Mouse (Mus musculus) midbrain, embryonic 13.5 days (tissue): Measurements from ENCODE around the gene Rapgef5. TPM values are rescaled to one million over a fixed set of nuclear protein-coding genes. Genes with fewer than 3 reads are reported as not detected.

ENCODE experiments used
- ATAC-seq: fragments of 200-750 bp; cut with Nextera tagmentation; 2 replicates; pipeline ENCODE4 v1.8.0; 2017; ENCODE audit warnings: mild to moderate bottlenecking, moderate TSS enrichment, moderate library complexity
- H3K27ac ChIP-seq: fragments of 300-500 bp; sonication (generic); 2 replicates; pipeline ENCODE4 v1.5.1; 2015; ENCODE audit warnings: inconsistent platforms, mild to moderate bottlenecking, moderate library complexity
- H3K27me3 ChIP-seq: fragments of 300-500 bp; sonication (generic); 2 replicates; pipeline ENCODE4 v1.6.1; 2015; ENCODE audit warnings: mild to moderate bottlenecking, inconsistent platforms
- H3K36me3 ChIP-seq: fragments of 300-500 bp; sonication (generic); 2 replicates; pipeline ENCODE4 v1.6.1; 2015; ENCODE audit warnings: mild to moderate bottlenecking, inconsistent platforms
- H3K4me1 ChIP-seq: fragments of 300-500 bp; sonication (generic); replicated peaks from 2 replicates; pipeline ENCODE4 v1.6.1; 2015; ENCODE audit warnings: inconsistent platforms
- H3K4me2 ChIP-seq: fragments of 300-500 bp; sonication (generic); replicated peaks from 2 replicates; pipeline ENCODE4 v1.6.1; 2015; ENCODE audit warnings: moderate library complexity, mild to moderate bottlenecking, inconsistent platforms
- H3K4me3 ChIP-seq: fragments of 300-500 bp; sonication (generic); replicated peaks from 2 replicates; pipeline ENCODE4 v1.5.1; 2015; ENCODE audit warnings: mild to moderate bottlenecking, inconsistent platforms
- H3K9ac ChIP-seq: fragments of 300-500 bp; sonication (generic); replicated peaks from 2 replicates; pipeline ENCODE4 v1.6.1; 2015; ENCODE audit warnings: mild to moderate bottlenecking, inconsistent platforms
- H3K9me3 ChIP-seq: fragments of 300-500 bp; sonication (generic); 2 replicates; pipeline ENCODE4 v1.6.1; 2016; ENCODE audit warnings: mild to moderate bottlenecking, inconsistent platforms
- WGBS: fragments of 180-500 bp; shearing (Covaris S2); methylation state at CpG from one replicate; pipeline ENCODE4 v1.1.7; 2015; 5-methylcytosine and 5-hydroxymethylcytosine counted together
- polyA plus RNA-seq: library from polyadenylated mRNA; unstranded; fragments of >200 nt; fragmentation: Nextera tagmentation; extraction: Ambion mirVana; gene quantifications from 2 replicates; pipeline ENCODE4 v1.2.1, GENCODE M21; 2015

Gene Rapgef5
- polyA plus RNA-seq, 1 experiment from 2014 or later, result 42.1 TPM

GRCm38 (mm10) chr12:117683377-117683776 is 167.1 kb downstream of the Rapgef5 start:
- Histone ChIP-seq H3K4me1 (peaks cover 42% of the 10 kb centered on the region), H3K9me3 (no peaks in the 10 kb centered on the region), H3K36me3 (no peaks in the 10 kb centered on the region), H3K27me3 (no peaks in the 10 kb centered on the region; the same call in 1 of the 2 replicates), H3K27ac (no peak overlapping the region), H3K4me3 (no peak overlapping the region), H3K9ac (no peak overlapping the region), H3K4me2 (no peak overlapping the region)
- ATAC-seq, result no peak
- 57% methylated on average over 2 of the region's 2 CpGs for WGBS

GRCm38 (mm10) chr12:117683984-117684383 is 167.7 kb downstream of the Rapgef5 start:
- Histone ChIP-seq H3K4me1 (peaks cover 44% of the 10 kb centered on the region), H3K27ac (no peak overlapping the region), H3K4me2 (no peak overlapping the region), H3K9me3 (no peaks in the 10 kb centered on the region), H3K36me3 (no peaks in the 10 kb centered on the region), H3K9ac (no peak overlapping the region), H3K4me3 (no peak overlapping the region), H3K27me3 (no peaks in the 10 kb centered on the region; the same call in 1 of the 2 replicates)
- WGBS, result 11% methylated on average over 3 of the region's 3 CpGs
- ATAC-seq, result no peak

GRCm38 (mm10) chr12:117684788-117685187 is 168.5 kb downstream of the Rapgef5 start:
- Histone ChIP-seq H3K9me3 (no peaks in the 10 kb centered on the region), H3K36me3 (no peaks in the 10 kb centered on the region), H3K4me2 (no peak overlapping the region), H3K4me1 (peaks cover 52% of the 10 kb centered on the region), H3K27me3 (no peaks in the 10 kb centered on the region; the same call in 1 of the 2 replicates), H3K9ac (no peak overlapping the region), H3K4me3 (no peak overlapping the region), H3K27ac (no peak overlapping the region)
- WGBS, result 12% methylated on average over 3 of the region's 3 CpGs
- ATAC-seq, result no peak

- no peak overlapping the region for H3K9ac ChIP-seq
- H3K27me3 ChIP-seq, result no peaks in the 10 kb centered on the region; the same call in 1 of the 2 replicates
- H3K27ac ChIP-seq, result no peak overlapping the region
- peaks cover 57% of the 10 kb centered on the region for H3K4me1 ChIP-seq
- ATAC-seq, result no peak
- no peaks in the 10 kb centered on the region for H3K36me3 ChIP-seq
- H3K9me3 ChIP-seq, result no peaks in the 10 kb centered on the region
- no peak overlapping the region for H3K4me2 ChIP-seq
- no peak overlapping the region for H3K4me3 ChIP-seq
Observed at GRCm38 (mm10) chr12:117685336-117685735, 169.1 kb downstream of the Rapgef5 start.

- Histone ChIP-seq H3K9me3 (no peaks in the 10 kb centered on the region), H3K4me1 (peaks cover 71% of the 10 kb centered on the region)
- 28% methylated on average over 3 of the region's 3 CpGs for WGBS
Observed at GRCm38 (mm10) chr12:117686732-117687131, 170.5 kb downstream of the Rapgef5 start.

GRCm38 (mm10) chr12:117688655-117689548 is 172.6 kb downstream of the Rapgef5 start:
- H3K9ac ChIP-seq, result peak overlapping the region; percentile 84
- peak; percentile 92 for ATAC-seq
- WGBS, result 2% methylated on average over 32 of the region's 32 CpGs
- H3K4me2 ChIP-seq, result peak overlapping the region; percentile 71
- no peaks in the 10 kb centered on the region; the same call in 1 of the 2 replicates for H3K27me3 ChIP-seq
- peak overlapping the region; percentile 57 for H3K4me3 ChIP-seq
- peak overlapping the region; percentile 95 for H3K27ac ChIP-seq
- H3K4me1 ChIP-seq, result peaks cover 88% of the 10 kb centered on the region
- no peaks in the 10 kb centered on the region for H3K9me3 ChIP-seq
- H3K36me3 ChIP-seq, result no peaks in the 10 kb centered on the region

More at GRCm38 (mm10) chr12:117686732-117687131, 170.5 kb downstream of the Rapgef5 start:
- Histone ChIP-seq H3K27ac (peak overlapping the region; percentile 62), H3K36me3 (no peaks in the 10 kb centered on the region), H3K4me2 (no peak overlapping the region), H3K27me3 (no peaks in the 10 kb centered on the region; the same call in 1 of the 2 replicates), H3K9ac (no peak overlapping the region; the same call in 1 of the 2 replicates), H3K4me3 (no peak overlapping the region)
- ATAC-seq, result no peak

- Histone ChIP-seq H3K9ac (peak overlapping the region; percentile 30; the same call in 1 of the 2 replicates), H3K4me2 (peak overlapping the region; percentile 71), H3K36me3 (no peaks in the 10 kb centered on the region), H3K27me3 (no peaks in the 10 kb centered on the region; the same call in 1 of the 2 replicates), H3K4me1 (peaks cover 75% of the 10 kb centered on the region), H3K9me3 (no peaks in the 10 kb centered on the region), H3K27ac (no peak overlapping the region), H3K4me3 (peak overlapping the region; percentile 57)
- WGBS, result 76% methylated on average over 5 of the region's 5 CpGs
- ATAC-seq, result no peak
Observed at GRCm38 (mm10) chr12:117691336-117691735, 175.1 kb downstream of the Rapgef5 start.

GRCm38 (mm10) chr12:117692775-117693174 is 176.5 kb downstream of the Rapgef5 start:
- WGBS, result 13% methylated on average over 1 of the region's 1 CpGs
- Histone ChIP-seq H3K9ac (peak overlapping the region; percentile 36), H3K27ac (peak overlapping the region; percentile 45; the same call in 1 of the 2 replicates)

GRCm38 (mm10) chr12:117699950-117700665 is 183.8 kb downstream of the Rapgef5 start:
- no peaks in the 10 kb centered on the region for H3K36me3 ChIP-seq
- H3K27ac ChIP-seq, result peak overlapping the region; percentile 51
- H3K4me1 ChIP-seq, result peaks cover 37% of the 10 kb centered on the region
- no peaks in the 10 kb centered on the region for H3K9me3 ChIP-seq
- no peaks in the 10 kb centered on the region for H3K27me3 ChIP-seq
- H3K4me2 ChIP-seq, result no peak overlapping the region
- ATAC-seq, result peak; percentile 27; the same call in 1 of the 2 replicates
- WGBS, result 89% methylated on average over 3 of the region's 3 CpGs
- no peak overlapping the region for H3K4me3 ChIP-seq
- no peak overlapping the region for H3K9ac ChIP-seq

More at GRCm38 (mm10) chr12:117692775-117693174, 176.5 kb downstream of the Rapgef5 start:
- Histone ChIP-seq H3K36me3 (no peaks in the 10 kb centered on the region), H3K4me3 (peak overlapping the region; percentile 21), H3K4me2 (peak overlapping the region; percentile 71), H3K9me3 (no peaks in the 10 kb centered on the region), H3K27me3 (no peaks in the 10 kb centered on the region), H3K4me1 (peaks cover 61% of the 10 kb centered on the region)
- no peak for ATAC-seq

- H3K27me3 ChIP-seq, result no peaks in the 10 kb centered on the region
- H3K9me3 ChIP-seq, result no peaks in the 10 kb centered on the region
- no peak for ATAC-seq
- H3K36me3 ChIP-seq, result no peaks in the 10 kb centered on the region
- H3K9ac ChIP-seq, result no peak overlapping the region
- H3K4me1 ChIP-seq, result peaks cover 39% of the 10 kb centered on the region
- H3K27ac ChIP-seq, result no peak overlapping the region
- 78% methylated on average over 6 of the region's 6 CpGs for WGBS
- H3K4me3 ChIP-seq, result no peak overlapping the region
- no peak overlapping the region for H3K4me2 ChIP-seq
Observed at GRCm38 (mm10) chr12:117700927-117701326, 184.6 kb downstream of the Rapgef5 start.

GRCm38 (mm10) chr12:117702291-117702690 is 186.0 kb downstream of the Rapgef5 start:
- WGBS, result 85% methylated on average over 8 of the region's 8 CpGs
- Histone ChIP-seq H3K9me3 (no peaks in the 10 kb centered on the region), H3K27ac (no peak overlapping the region), H3K36me3 (no peaks in the 10 kb centered on the region), H3K4me1 (peaks cover 36% of the 10 kb centered on the region), H3K9ac (no peak overlapping the region), H3K27me3 (no peaks in the 10 kb centered on the region), H3K4me3 (no peak overlapping the region), H3K4me2 (no peak overlapping the region)
- no peak for ATAC-seq

GRCm38 (mm10) chr12:117702928-117703327 is 186.6 kb downstream of the Rapgef5 start:
- Histone ChIP-seq H3K4me3 (no peak overlapping the region), H3K9me3 (no peaks in the 10 kb centered on the region), H3K27ac (no peak overlapping the region), H3K4me2 (no peak overlapping the region), H3K9ac (no peak overlapping the region), H3K27me3 (no peaks in the 10 kb centered on the region), H3K4me1 (peaks cover 36% of the 10 kb centered on the region), H3K36me3 (no peaks in the 10 kb centered on the region)
- WGBS, result 85% methylated on average over 9 of the region's 9 CpGs
- ATAC-seq, result no peak
